Mouse (Mus musculus) stomach, postnatal 0 days (tissue): ENCODE measurements around the gene 4931414P19Rik. TPM values are rescaled to one million over a fixed set of nuclear protein-coding genes. Genes with fewer than 3 reads are reported as not detected.
A peak's percentile ranks its signal among the peaks of the same experiment; 100 is the strongest.

Experiments used
- ATAC-seq: fragments of 200-750 bp; cut with Nextera tagmentation; 2 replicates; pipeline ENCODE4 v1.8.0; 2017; ENCODE audit not compliant: low FRiP score, low TSS enrichment
- DNase-seq: peaks from one replicate; pipeline ENCODE4 v3.0.0-alpha.2; 2016; ENCODE audit warnings: low spot score
- H3K27ac ChIP-seq: fragments of 300-500 bp; sonication (generic); replicated peaks from 2 replicates; pipeline ENCODE4 v1.5.1; 2014; ENCODE audit warnings: mild to moderate bottlenecking, control low read depth
- H3K27me3 ChIP-seq: fragments of 300-500 bp; sonication (generic); 2 replicates; pipeline ENCODE4 v1.6.1; 2014; ENCODE audit warnings: low read length; ENCODE audit not compliant: control insufficient read depth, insufficient read depth
- H3K36me3 ChIP-seq: fragments of 300-500 bp; sonication (generic); 2 replicates; pipeline ENCODE4 v1.6.1; 2014; ENCODE audit warnings: low read length, mixed read lengths; ENCODE audit not compliant: control insufficient read depth, insufficient read depth
- H3K4me1 ChIP-seq: fragments of 300-500 bp; sonication (generic); replicated peaks from 2 replicates; pipeline ENCODE4 v1.6.1; 2014; ENCODE audit warnings: antibody characterized with exemption; ENCODE audit not compliant: control insufficient read depth, insufficient read depth
- H3K4me2 ChIP-seq: fragments of 300-500 bp; sonication (generic); replicated peaks from 2 replicates; pipeline ENCODE4 v1.6.1; 2014; ENCODE audit warnings: low read depth, mild to moderate bottlenecking, control low read depth, moderate library complexity
- H3K4me3 ChIP-seq: fragments of 300-500 bp; sonication (generic); 2 replicates; pipeline ENCODE4 v1.5.1; 2014; ENCODE audit warnings: low read depth, low read length, control low read depth
- H3K9ac ChIP-seq: fragments of 300-500 bp; sonication (generic); 2 replicates; pipeline ENCODE4 v1.6.1; 2014; ENCODE audit warnings: mild to moderate bottlenecking, low read length, control low read depth, mixed read lengths
- H3K9me3 ChIP-seq: fragments of 300-500 bp; sonication (generic); 2 replicates; pipeline ENCODE4 v1.6.1; 2016; ENCODE audit warnings: low read length; ENCODE audit not compliant: control insufficient read depth
- CTCF ChIP-seq: IDR thresholded peaks from 2 replicates; pipeline ENCODE4 v1.5.1; 2016; ENCODE audit warnings: antibody characterized with exemption, low read depth, mild to moderate bottlenecking, moderate library complexity
- EP300 ChIP-seq: optimal IDR thresholded peaks from 2 replicates; pipeline ENCODE3; 2016; ENCODE audit warnings: antibody characterized with exemption
- WGBS: fragments of 180-500 bp; shearing (Covaris S2); extraction: QIAGEN DNeasy Blood & Tissue Kit; methylation state at CpG from one replicate; pipeline ENCODE4 v1.1.7; 2014; 5-methylcytosine and 5-hydroxymethylcytosine counted together
- polyA plus RNA-seq: library from polyadenylated mRNA; unstranded; fragments of >200 nt; fragmentation: Nextera tagmentation; extraction: Ambion mirVana; gene quantifications from 2 replicates; pipeline ENCODE4 v1.2.1, GENCODE M21; 2015

Gene 4931414P19Rik
- polyA plus RNA-seq, 1 experiment from 2014 or later = 2.4 TPM

- H3K27ac ChIP-seq = peak overlapping the region; percentile 98
- no peak for ATAC-seq
- H3K4me1 ChIP-seq = no peaks in the 10 kb centered on the region
- H3K9ac ChIP-seq = no peak overlapping the region
- no peaks in the 10 kb centered on the region for H3K36me3 ChIP-seq
- H3K9me3 ChIP-seq = no peaks in the 10 kb centered on the region
- H3K4me3 ChIP-seq = peak overlapping the region; percentile 73
- DNase-seq = no peak
- TF ChIP-seq EP300 (no peak), CTCF (no peak)
- no peaks in the 10 kb centered on the region for H3K27me3 ChIP-seq
- WGBS = 46% methylated on average over 4 of the region's 4 CpGs
- H3K4me2 ChIP-seq = peak overlapping the region; percentile 52
Observed at GRCm38 (mm10) chr14:54602613-54603012, 3.2 kb downstream of the 4931414P19Rik start.

DNA sequence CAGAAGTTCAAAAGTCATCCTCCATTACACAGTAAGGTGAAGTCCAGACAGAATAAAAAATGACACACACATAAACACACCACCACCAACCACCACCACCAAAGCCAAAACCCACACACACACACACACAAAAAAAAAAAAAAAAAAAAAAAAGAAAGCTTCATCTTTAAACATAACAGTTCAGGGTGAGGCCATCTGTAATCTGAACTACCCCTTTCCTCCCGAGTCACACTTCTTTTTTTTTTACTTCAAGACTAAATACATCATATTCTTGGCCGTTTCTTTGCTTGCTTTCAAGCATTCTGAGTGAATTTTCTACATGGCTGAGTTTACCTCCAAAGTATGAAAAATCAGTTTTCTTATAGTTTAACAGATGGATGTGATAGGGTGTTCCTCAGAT, 4.2 kb downstream of the 4931414P19Rik start:
- Histone ChIP-seq H3K9ac (no peak overlapping the region), H3K27ac (no peak overlapping the region), H3K4me3 (no peak overlapping the region), H3K27me3 (no peaks in the 10 kb centered on the region), H3K4me2 (no peak overlapping the region), H3K4me1 (no peaks in the 10 kb centered on the region), H3K36me3 (no peaks in the 10 kb centered on the region), H3K9me3 (no peaks in the 10 kb centered on the region)
- WGBS = 41% methylated on average over 2 of the region's 2 CpGs
- no peak for DNase-seq
- no peak for ATAC-seq
- TF ChIP-seq CTCF = no peak
- no peak for TF ChIP-seq EP300

GRCm38 (mm10) chr14:54597084-54597483, 8.7 kb downstream of the 4931414P19Rik start:
- ATAC-seq = no peak
- 77% methylated on average over 7 of the region's 7 CpGs for WGBS
- TF ChIP-seq CTCF (peak; percentile 65), EP300 (no peak)
- Histone ChIP-seq H3K36me3 (0 out of 2 replicates have a peak, but pooled peaks cover 8% of the 10 kb centered on the region), H3K4me3 (no peak overlapping the region), H3K27me3 (no peaks in the 10 kb centered on the region), H3K4me1 (no peaks in the 10 kb centered on the region), H3K27ac (no peak overlapping the region), H3K4me2 (no peak overlapping the region), H3K9me3 (no peaks in the 10 kb centered on the region), H3K9ac (no peak overlapping the region)
- DNase-seq = no peak

- Histone ChIP-seq H3K27me3 (no peaks in the 10 kb centered on the region), H3K27ac (no peak overlapping the region), H3K4me3 (no peak overlapping the region), H3K9ac (no peak overlapping the region), H3K4me2 (no peak overlapping the region), H3K36me3 (0 out of 2 replicates have a peak, but pooled peaks cover 8% of the 10 kb centered on the region), H3K4me1 (no peaks in the 10 kb centered on the region), H3K9me3 (no peaks in the 10 kb centered on the region)
- DNase-seq = no peak
- ATAC-seq = no peak
- TF ChIP-seq EP300 = no peak
- TF ChIP-seq CTCF = no peak
- WGBS = 73% methylated on average over 27 of the region's 28 CpGs
Observed at GRCm38 (mm10) chr14:54594631-54595414, 11.0 kb downstream of the 4931414P19Rik start.

- Histone ChIP-seq H3K9me3 (no peaks in the 10 kb centered on the region), H3K27me3 (no peaks in the 10 kb centered on the region), H3K4me3 (no peak overlapping the region), H3K9ac (no peak overlapping the region), H3K4me1 (no peaks in the 10 kb centered on the region), H3K36me3 (0 out of 2 replicates have a peak, but pooled peaks cover 8% of the 10 kb centered on the region), H3K4me2 (no peak overlapping the region), H3K27ac (no peak overlapping the region)
- ATAC-seq = no peak
- TF ChIP-seq CTCF (peak; percentile 48), EP300 (no peak)
- 88% methylated on average over 3 of the region's 3 CpGs for WGBS
- DNase-seq = no peak
Observed at GRCm38 (mm10) chr14:54594055-54594454, 11.7 kb downstream of the 4931414P19Rik start.

GRCm38 (mm10) chr14:54592319-54592934, 13.4 kb downstream of the 4931414P19Rik start:
- Histone ChIP-seq H3K4me1 (no peaks in the 10 kb centered on the region), H3K4me3 (no peak overlapping the region), H3K36me3 (0 out of 2 replicates have a peak, but pooled peaks cover 8% of the 10 kb centered on the region), H3K9me3 (no peaks in the 10 kb centered on the region), H3K9ac (no peak overlapping the region), H3K4me2 (no peak overlapping the region), H3K27me3 (no peaks in the 10 kb centered on the region), H3K27ac (peak overlapping the region; percentile 53)
- TF ChIP-seq CTCF (no peak), EP300 (no peak)
- DNase-seq (no peak), ATAC-seq (no peak)
- 40% methylated on average over 10 of the region's 10 CpGs for WGBS
